Mouse (Mus musculus): ENCODE results near the gene A2ml1. TPM values are rescaled to one million over a fixed set of nuclear protein-coding genes. Genes with fewer than 3 reads are reported as not detected.

Gene A2ml1
- polyA plus RNA-seq, 1 experiment from 2014 or later, result 0.42 TPM

GRCm38 (mm10) chr6:128598256-128599047 is 17.0 kb upstream of the A2ml1 start:
- 71% methylated on average over 2 of the region's 2 CpGs for WGBS

GRCm38 (mm10) chr6:128597121-128597522 is 15.7 kb upstream of the A2ml1 start:
- no peaks in the 10 kb centered on the region for H3K36me3 ChIP-seq
- peaks cover 5% of the 10 kb centered on the region; the same call in 1 of the 2 replicates for H3K4me1 ChIP-seq (replicated peaks)
- peak; percentile 96 for ATAC-seq (ENCODE audit: low FRiP score)
- H3K27me3 ChIP-seq, result no peaks in the 10 kb centered on the region
- peak overlapping the region; percentile 19 for H3K4me3 ChIP-seq
- H3K9ac ChIP-seq, result no peak overlapping the region
- 36% methylated on average over 9 of the region's 9 CpGs for WGBS
- H3K27ac ChIP-seq, result no peak overlapping the region
- no peaks in the 10 kb centered on the region for H3K9me3 ChIP-seq
- peak overlapping the region; percentile 20 for H3K4me2 ChIP-seq

More at GRCm38 (mm10) chr6:128598256-128599047, 17.0 kb upstream of the A2ml1 start:
- Histone ChIP-seq H3K27me3 (no peaks in the 10 kb centered on the region), H3K27ac (no peak overlapping the region), H3K9me3 (no peaks in the 10 kb centered on the region), H3K4me2 (no peak overlapping the region), H3K4me3 (no peak overlapping the region), H3K4me1 (replicated peaks) (peaks cover 13% of the 10 kb centered on the region), H3K36me3 (no peaks in the 10 kb centered on the region), H3K9ac (no peak overlapping the region)
- ATAC-seq (ENCODE audit: low FRiP score), result no peak

- no peak overlapping the region for H3K9ac ChIP-seq
- 91% methylated on average over 9 of the region's 9 CpGs for WGBS
- H3K4me3 ChIP-seq, result no peak overlapping the region
- no peaks in the 10 kb centered on the region for H3K9me3 ChIP-seq
- H3K4me1 ChIP-seq (replicated peaks), result 0 out of 2 replicates have a peak, but pooled peaks cover 3% of the 10 kb centered on the region
- ATAC-seq (ENCODE audit: low FRiP score), result no peak
- no peak overlapping the region for H3K27ac ChIP-seq
- H3K27me3 ChIP-seq, result no peaks in the 10 kb centered on the region
- H3K4me2 ChIP-seq, result no peak overlapping the region
- no peaks in the 10 kb centered on the region for H3K36me3 ChIP-seq
These were observed 13.2 kb upstream of the A2ml1 start for GRCm38 (mm10) chr6:128594651-128595050.

- no peaks in the 10 kb centered on the region for H3K27me3 ChIP-seq
- 46% methylated on average over 4 of the region's 4 CpGs for WGBS
- H3K4me2 ChIP-seq, result no peak overlapping the region
- H3K36me3 ChIP-seq, result no peaks in the 10 kb centered on the region
- no peaks in the 10 kb centered on the region for H3K9me3 ChIP-seq
- H3K4me1 ChIP-seq (replicated peaks), result no peaks in the 10 kb centered on the region
- H3K4me3 ChIP-seq, result no peak overlapping the region
- H3K9ac ChIP-seq, result no peak overlapping the region
- no peak overlapping the region for H3K27ac ChIP-seq
- no peak for ATAC-seq (ENCODE audit: low FRiP score)
These were observed 8.0 kb upstream of the A2ml1 start for GRCm38 (mm10) chr6:128589426-128589825.

- no peak overlapping the region for H3K27ac ChIP-seq
- ATAC-seq (ENCODE audit: low FRiP score), result no peak
- H3K9me3 ChIP-seq, result no peaks in the 10 kb centered on the region
- H3K4me3 ChIP-seq, result no peak overlapping the region
- no peak overlapping the region for H3K9ac ChIP-seq
- H3K36me3 ChIP-seq, result no peaks in the 10 kb centered on the region
- 93% methylated on average over 6 of the region's 6 CpGs for WGBS
- H3K4me2 ChIP-seq, result no peak overlapping the region
- H3K4me1 ChIP-seq (replicated peaks), result no peaks in the 10 kb centered on the region
- H3K27me3 ChIP-seq, result no peaks in the 10 kb centered on the region
These were observed 6.2 kb upstream of the A2ml1 start for GRCm38 (mm10) chr6:128587619-128588018.

GRCm38 (mm10) chr6:128585642-128586245 is 4.3 kb upstream of the A2ml1 start:
- Histone ChIP-seq H3K9me3 (no peaks in the 10 kb centered on the region), H3K27me3 (no peaks in the 10 kb centered on the region), H3K36me3 (no peaks in the 10 kb centered on the region), H3K4me3 (no peak overlapping the region), H3K4me1 (replicated peaks) (no peaks in the 10 kb centered on the region), H3K4me2 (no peak overlapping the region), H3K9ac (no peak overlapping the region), H3K27ac (no peak overlapping the region)
- no peak for ATAC-seq (ENCODE audit: low FRiP score)
- 72% methylated on average over 11 of the region's 11 CpGs for WGBS

GRCm38 (mm10) chr6:128584070-128584660 is 2.8 kb upstream of the A2ml1 start:
- no peaks in the 10 kb centered on the region for H3K36me3 ChIP-seq
- no peak overlapping the region for H3K27ac ChIP-seq
- H3K4me1 ChIP-seq (replicated peaks), result no peaks in the 10 kb centered on the region
- H3K4me3 ChIP-seq, result no peak overlapping the region
- H3K9ac ChIP-seq, result no peak overlapping the region
- WGBS, result 28% methylated on average over 10 of the region's 10 CpGs
- no peaks in the 10 kb centered on the region for H3K27me3 ChIP-seq
- H3K4me2 ChIP-seq, result no peak overlapping the region
- no peak for ATAC-seq (ENCODE audit: low FRiP score)
- H3K9me3 ChIP-seq, result no peaks in the 10 kb centered on the region

- H3K4me3 ChIP-seq, result no peak overlapping the region
- no peak overlapping the region for H3K9ac ChIP-seq
- H3K36me3 ChIP-seq, result no peaks in the 10 kb centered on the region
- H3K27ac ChIP-seq, result no peak overlapping the region
- no peak for ATAC-seq (ENCODE audit: low FRiP score)
- H3K4me1 ChIP-seq (replicated peaks), result no peaks in the 10 kb centered on the region
- H3K4me2 ChIP-seq, result no peak overlapping the region
- H3K9me3 ChIP-seq, result no peaks in the 10 kb centered on the region
- WGBS, result 88% methylated on average over 9 of the region's 9 CpGs
- H3K27me3 ChIP-seq, result no peaks in the 10 kb centered on the region
These were observed 4.1 kb downstream of the A2ml1 start for GRCm38 (mm10) chr6:128577301-128577700.

- Histone ChIP-seq H3K4me3 (no peak overlapping the region), H3K9ac (no peak overlapping the region), H3K27ac (no peak overlapping the region), H3K4me2 (no peak overlapping the region), H3K9me3 (no peaks in the 10 kb centered on the region), H3K36me3 (no peaks in the 10 kb centered on the region), H3K4me1 (replicated peaks) (no peaks in the 10 kb centered on the region), H3K27me3 (no peaks in the 10 kb centered on the region)
- 95% methylated on average over 11 of the region's 11 CpGs for WGBS
- ATAC-seq (ENCODE audit: low FRiP score), result no peak
These were observed 14.8 kb downstream of the A2ml1 start for GRCm38 (mm10) chr6:128566589-128566988.

- ATAC-seq (ENCODE audit: low FRiP score), result no peak
- Histone ChIP-seq H3K9ac (no peak overlapping the region), H3K9me3 (no peaks in the 10 kb centered on the region), H3K4me3 (no peak overlapping the region), H3K36me3 (no peaks in the 10 kb centered on the region), H3K27ac (no peak overlapping the region), H3K27me3 (no peaks in the 10 kb centered on the region), H3K4me1 (replicated peaks) (no peaks in the 10 kb centered on the region), H3K4me2 (no peak overlapping the region)
- WGBS, result 89% methylated on average over 7 of the region's 7 CpGs
These were observed 27.4 kb downstream of the A2ml1 start for GRCm38 (mm10) chr6:128554049-128554448.

GRCm38 (mm10) chr6:128549463-128550452 is 31.6 kb downstream of the A2ml1 start:
- Histone ChIP-seq H3K4me3 (no peak overlapping the region), H3K4me2 (no peak overlapping the region), H3K27ac (no peak overlapping the region), H3K36me3 (no peaks in the 10 kb centered on the region), H3K4me1 (replicated peaks) (no peaks in the 10 kb centered on the region), H3K9ac (no peak overlapping the region), H3K27me3 (no peaks in the 10 kb centered on the region), H3K9me3 (no peaks in the 10 kb centered on the region)
- 86% methylated on average over 15 of the region's 15 CpGs for WGBS
- no peak for ATAC-seq (ENCODE audit: low FRiP score)

GRCm38 (mm10) chr6:128548532-128548931 is 32.9 kb downstream of the A2ml1 start:
- no peaks in the 10 kb centered on the region for H3K4me1 ChIP-seq (replicated peaks)
- no peak overlapping the region for H3K4me2 ChIP-seq
- no peaks in the 10 kb centered on the region for H3K36me3 ChIP-seq
- H3K27ac ChIP-seq, result no peak overlapping the region
- H3K4me3 ChIP-seq, result no peak overlapping the region
- WGBS, result 89% methylated on average over 10 of the region's 10 CpGs
- no peak for ATAC-seq (ENCODE audit: low FRiP score)
- H3K27me3 ChIP-seq, result no peaks in the 10 kb centered on the region
- H3K9ac ChIP-seq, result no peak overlapping the region
- H3K9me3 ChIP-seq, result no peaks in the 10 kb centered on the region

Data from hindbrain, embryonic 13.5 days (tissue).